Mouse (Mus musculus) olfactory bulb, adult 2 months (tissue): ENCODE measurements around the gene Cer1.

Source experiments
- CTCF ChIP-seq: fragments of 200-500 bp; IDR thresholded peaks from 2 replicates; pipeline ENCODE4 v1.5.1; 2012; ENCODE audit warnings: low read depth, mild to moderate bottlenecking, low read length, moderate library complexity; ENCODE audit not compliant: insufficient read depth
- POLR2A ChIP-seq: fragments of 200-500 bp; IDR thresholded peaks from 2 replicates; pipeline ENCODE4 v1.6.1; 2012; ENCODE audit warnings: mild to moderate bottlenecking, low read depth, low read length, moderate library complexity; ENCODE audit not compliant: insufficient read depth

GRCm38 (mm10) chr4:82863316-82863715 is 21.6 kb downstream of the Cer1 start:
- TF ChIP-seq CTCF: no peak
- TF ChIP-seq POLR2A: no peak
